Mouse (Mus musculus) midbrain, embryonic 15.5 days (tissue): ENCODE measurements around the gene Islr2. TPM values are rescaled to one million over a fixed set of nuclear protein-coding genes. Genes with fewer than 3 reads are reported as not detected.

Source experiments
- ATAC-seq: fragments of 200-750 bp; cut with Nextera tagmentation; replicated peaks from 2 replicates; pipeline ENCODE4 v1.8.0; 2017; ENCODE audit warnings: moderate TSS enrichment
- H3K27ac ChIP-seq: fragments of 300-500 bp; sonication (generic); 2 replicates; pipeline ENCODE4 v1.5.1; 2015; ENCODE audit warnings: mild to moderate bottlenecking, inconsistent platforms
- H3K27me3 ChIP-seq: fragments of 300-500 bp; sonication (generic); replicated peaks from 2 replicates; pipeline ENCODE4 v1.6.1; 2015; ENCODE audit warnings: inconsistent platforms
- H3K36me3 ChIP-seq: fragments of 300-500 bp; sonication (generic); replicated peaks from 2 replicates; pipeline ENCODE4 v1.6.1; 2015; ENCODE audit warnings: inconsistent platforms
- H3K4me1 ChIP-seq: fragments of 300-500 bp; sonication (generic); 2 replicates; pipeline ENCODE4 v1.6.1; 2015; ENCODE audit warnings: inconsistent platforms
- H3K4me2 ChIP-seq: fragments of 300-500 bp; sonication (generic); 2 replicates; pipeline ENCODE4 v1.6.1; 2015; ENCODE audit warnings: inconsistent platforms, mild to moderate bottlenecking, moderate library complexity
- H3K4me3 ChIP-seq: fragments of 300-500 bp; sonication (generic); 2 replicates; pipeline ENCODE4 v1.5.1; 2015; ENCODE audit warnings: mild to moderate bottlenecking, inconsistent platforms
- H3K9ac ChIP-seq: fragments of 300-500 bp; sonication (generic); 2 replicates; pipeline ENCODE4 v1.6.1; 2015; ENCODE audit warnings: mild to moderate bottlenecking, inconsistent platforms
- H3K9me3 ChIP-seq: fragments of 300-500 bp; sonication (generic); 2 replicates; pipeline ENCODE4 v1.6.1; 2016; ENCODE audit warnings: inconsistent platforms
- WGBS: fragments of 180-500 bp; shearing (Covaris S2); methylation state at CpG from one replicate; pipeline ENCODE4 v1.1.7; 2015; ENCODE audit warnings: mixed read lengths; 5-methylcytosine and 5-hydroxymethylcytosine counted together
- polyA plus RNA-seq: library from polyadenylated mRNA; unstranded; fragments of >200 nt; fragmentation: Nextera tagmentation; extraction: Ambion mirVana; gene quantifications from 2 replicates; pipeline ENCODE4 v1.2.1, GENCODE M21; 2015

Islr2 gene
- polyA plus RNA-seq, 1 experiment from 2014 or later, result 44.4 TPM

- no peak for ATAC-seq
- Histone ChIP-seq H3K4me2 (no peak overlapping the region), H3K27me3 (no peaks in the 10 kb centered on the region), H3K27ac (no peak overlapping the region), H3K4me1 (peaks cover 3% of the 10 kb centered on the region; the same call in 1 of the 2 replicates), H3K4me3 (no peak overlapping the region), H3K9ac (no peak overlapping the region), H3K9me3 (no peaks in the 10 kb centered on the region), H3K36me3 (no peaks in the 10 kb centered on the region)
- 47% methylated on average over 4 of the region's 4 CpGs for WGBS
These were observed 27.0 kb downstream of the Islr2 start for GRCm38 (mm10) chr9:58177165-58177564.

GRCm38 (mm10) chr9:58175745-58176487, 28.2 kb downstream of the Islr2 start:
- no peaks in the 10 kb centered on the region for H3K36me3 ChIP-seq
- H3K27me3 ChIP-seq, result no peaks in the 10 kb centered on the region
- H3K9me3 ChIP-seq, result no peaks in the 10 kb centered on the region
- H3K4me1 ChIP-seq, result peaks cover 3% of the 10 kb centered on the region; the same call in 1 of the 2 replicates
- no peak for ATAC-seq
- H3K4me3 ChIP-seq, result no peak overlapping the region
- no peak overlapping the region for H3K9ac ChIP-seq
- no peak overlapping the region for H3K4me2 ChIP-seq
- no peak overlapping the region for H3K27ac ChIP-seq
- WGBS, result 40% methylated on average over 5 of the region's 5 CpGs

GRCm38 (mm10) chr9:58174818-58175251, 29.3 kb downstream of the Islr2 start:
- Histone ChIP-seq H3K4me1 (peaks cover 3% of the 10 kb centered on the region; the same call in 1 of the 2 replicates), H3K27me3 (no peaks in the 10 kb centered on the region), H3K9me3 (no peaks in the 10 kb centered on the region), H3K9ac (no peak overlapping the region), H3K36me3 (no peaks in the 10 kb centered on the region), H3K4me3 (no peak overlapping the region), H3K4me2 (no peak overlapping the region), H3K27ac (no peak overlapping the region)
- 26% methylated on average over 5 of the region's 5 CpGs for WGBS
- no peak for ATAC-seq

- no peak overlapping the region for H3K27ac ChIP-seq
- H3K27me3 ChIP-seq, result no peaks in the 10 kb centered on the region
- H3K4me1 ChIP-seq, result peaks cover 3% of the 10 kb centered on the region; the same call in 1 of the 2 replicates
- no peak overlapping the region for H3K4me3 ChIP-seq
- no peak for ATAC-seq
- H3K4me2 ChIP-seq, result no peak overlapping the region
- H3K9me3 ChIP-seq, result no peaks in the 10 kb centered on the region
- WGBS, result 68% methylated on average over 2 of the region's 2 CpGs
- no peaks in the 10 kb centered on the region for H3K36me3 ChIP-seq
- no peak overlapping the region for H3K9ac ChIP-seq
These were observed 31.3 kb downstream of the Islr2 start for GRCm38 (mm10) chr9:58172863-58173262.

GRCm38 (mm10) chr9:58169426-58169825, 34.7 kb downstream of the Islr2 start:
- H3K27ac ChIP-seq, result no peak overlapping the region
- 87% methylated on average over 6 of the region's 6 CpGs for WGBS
- no peaks in the 10 kb centered on the region for H3K4me1 ChIP-seq
- no peaks in the 10 kb centered on the region for H3K36me3 ChIP-seq
- no peaks in the 10 kb centered on the region for H3K27me3 ChIP-seq
- H3K9ac ChIP-seq, result no peak overlapping the region
- H3K4me2 ChIP-seq, result no peak overlapping the region
- no peaks in the 10 kb centered on the region for H3K9me3 ChIP-seq
- no peak for ATAC-seq
- H3K4me3 ChIP-seq, result no peak overlapping the region

- H3K27ac ChIP-seq, result no peak overlapping the region
- 68% methylated on average over 3 of the region's 3 CpGs for WGBS
These were observed 35.2 kb downstream of the Islr2 start for GRCm38 (mm10) chr9:58168880-58169279.

GRCm38 (mm10) chr9:58165779-58166178, 38.3 kb downstream of the Islr2 start:
- no peak overlapping the region for H3K27ac ChIP-seq
- 83% methylated on average over 1 of the region's 1 CpGs for WGBS
- no peak overlapping the region for H3K9ac ChIP-seq
- H3K4me2 ChIP-seq, result no peak overlapping the region
- ATAC-seq, result no peak
- H3K4me1 ChIP-seq, result no peaks in the 10 kb centered on the region
- H3K27me3 ChIP-seq, result no peaks in the 10 kb centered on the region
- no peaks in the 10 kb centered on the region for H3K36me3 ChIP-seq
- no peaks in the 10 kb centered on the region for H3K9me3 ChIP-seq
- H3K4me3 ChIP-seq, result no peak overlapping the region

More at GRCm38 (mm10) chr9:58168880-58169279, 35.2 kb downstream of the Islr2 start:
- ATAC-seq, result no peak
- Histone ChIP-seq H3K36me3 (no peaks in the 10 kb centered on the region), H3K9me3 (no peaks in the 10 kb centered on the region), H3K4me2 (no peak overlapping the region), H3K9ac (no peak overlapping the region), H3K27me3 (no peaks in the 10 kb centered on the region), H3K4me3 (no peak overlapping the region), H3K4me1 (no peaks in the 10 kb centered on the region)

GRCm38 (mm10) chr9:58163146-58163545, 41.0 kb downstream of the Islr2 start:
- no peak for ATAC-seq
- Histone ChIP-seq H3K9ac (no peak overlapping the region), H3K27ac (no peak overlapping the region), H3K4me1 (no peaks in the 10 kb centered on the region), H3K27me3 (no peaks in the 10 kb centered on the region), H3K4me3 (no peak overlapping the region), H3K9me3 (no peaks in the 10 kb centered on the region), H3K4me2 (no peak overlapping the region), H3K36me3 (no peaks in the 10 kb centered on the region)
- WGBS, result 75% methylated on average over 5 of the region's 5 CpGs

GRCm38 (mm10) chr9:58162173-58162572, 41.9 kb downstream of the Islr2 start:
- H3K4me1 ChIP-seq, result no peaks in the 10 kb centered on the region
- no peak for ATAC-seq
- no peaks in the 10 kb centered on the region for H3K36me3 ChIP-seq
- 81% methylated on average over 3 of the region's 3 CpGs for WGBS
- H3K9ac ChIP-seq, result no peak overlapping the region
- no peaks in the 10 kb centered on the region for H3K27me3 ChIP-seq
- H3K9me3 ChIP-seq, result no peaks in the 10 kb centered on the region
- H3K27ac ChIP-seq, result no peak overlapping the region
- H3K4me3 ChIP-seq, result no peak overlapping the region
- no peak overlapping the region for H3K4me2 ChIP-seq

GRCm38 (mm10) chr9:58160315-58160714, 43.8 kb downstream of the Islr2 start:
- no peaks in the 10 kb centered on the region for H3K9me3 ChIP-seq
- no peak for ATAC-seq
- H3K27me3 ChIP-seq, result no peaks in the 10 kb centered on the region
- H3K4me1 ChIP-seq, result no peaks in the 10 kb centered on the region
- H3K27ac ChIP-seq, result no peak overlapping the region
- no peak overlapping the region for H3K9ac ChIP-seq
- no peak overlapping the region for H3K4me2 ChIP-seq
- 84% methylated on average over 5 of the region's 5 CpGs for WGBS
- no peaks in the 10 kb centered on the region for H3K36me3 ChIP-seq
- H3K4me3 ChIP-seq, result no peak overlapping the region

- Histone ChIP-seq H3K9me3 (no peaks in the 10 kb centered on the region), H3K27ac (no peak overlapping the region), H3K4me2 (no peak overlapping the region), H3K4me1 (no peaks in the 10 kb centered on the region), H3K4me3 (no peak overlapping the region), H3K36me3 (no peaks in the 10 kb centered on the region), H3K9ac (no peak overlapping the region), H3K27me3 (no peaks in the 10 kb centered on the region)
- ATAC-seq, result no peak
- WGBS, result 71% methylated on average over 4 of the region's 4 CpGs
These were observed 44.3 kb downstream of the Islr2 start for GRCm38 (mm10) chr9:58159855-58160254.

GRCm38 (mm10) chr9:58158541-58159311, 45.4 kb downstream of the Islr2 start:
- no peak overlapping the region for H3K4me3 ChIP-seq
- H3K27me3 ChIP-seq, result no peaks in the 10 kb centered on the region
- H3K4me2 ChIP-seq, result no peak overlapping the region
- H3K36me3 ChIP-seq, result no peaks in the 10 kb centered on the region
- H3K9me3 ChIP-seq, result no peaks in the 10 kb centered on the region
- ATAC-seq, result no peak
- peak overlapping the region; percentile 30; the same call in 1 of the 2 replicates for H3K27ac ChIP-seq
- WGBS, result 38% methylated on average over 7 of the region's 7 CpGs
- no peaks in the 10 kb centered on the region for H3K4me1 ChIP-seq
- no peak overlapping the region for H3K9ac ChIP-seq
